Mouse (Mus musculus) stomach, embryonic 14.5 days (tissue): ENCODE measurements around the gene Pcbp4. TPM values are rescaled to one million over a fixed set of nuclear protein-coding genes. Genes with fewer than 3 reads are reported as not detected.

Source experiments
- ATAC-seq: fragments of 200-750 bp; cut with Nextera tagmentation; 2 replicates; pipeline ENCODE4 v1.8.0; 2017; ENCODE audit warnings: low read depth, moderate TSS enrichment; ENCODE audit not compliant: insufficient number of reproducible peaks, insufficient read depth, low FRiP score
- H3K27ac ChIP-seq: fragments of 300-500 bp; sonication (generic); 2 replicates; pipeline ENCODE4 v1.5.1; 2014; ENCODE audit warnings: mild to moderate bottlenecking, low read length, moderate library complexity, mixed read lengths
- H3K27me3 ChIP-seq: fragments of 300-500 bp; sonication (generic); 2 replicates; pipeline ENCODE4 v1.6.1; 2014; ENCODE audit warnings: low read length, control low read depth, mixed read lengths; ENCODE audit not compliant: control insufficient read depth, insufficient read depth
- H3K36me3 ChIP-seq: fragments of 300-500 bp; sonication (generic); 2 replicates; pipeline ENCODE4 v1.6.1; 2014; ENCODE audit warnings: mild to moderate bottlenecking, control low read depth, low read length, moderate library complexity, mixed read lengths; ENCODE audit not compliant: control insufficient read depth, insufficient read depth
- H3K4me1 ChIP-seq: fragments of 300-500 bp; sonication (generic); 2 replicates; pipeline ENCODE4 v1.6.1; 2014; ENCODE audit warnings: low read length, control low read depth, mixed read lengths; ENCODE audit not compliant: control insufficient read depth, insufficient read depth
- H3K4me2 ChIP-seq: fragments of 300-500 bp; sonication (generic); replicated peaks from 2 replicates; pipeline ENCODE4 v1.6.1; 2014; ENCODE audit warnings: low read depth, low read length, control low read depth
- H3K4me3 ChIP-seq: fragments of 300-500 bp; sonication (generic); 2 replicates; pipeline ENCODE4 v1.5.1; 2014; ENCODE audit warnings: low read depth, low read length, control low read depth
- H3K9ac ChIP-seq: fragments of 300-500 bp; sonication (generic); replicated peaks from 2 replicates; pipeline ENCODE4 v1.6.1; 2014; ENCODE audit warnings: low read depth, mild to moderate bottlenecking, control low read depth, low read length, moderate library complexity, mixed read lengths
- H3K9me3 ChIP-seq: fragments of 300-500 bp; sonication (generic); 2 replicates; pipeline ENCODE4 v1.6.1; 2016; ENCODE audit warnings: low read depth, low read length, control low read depth; ENCODE audit not compliant: control insufficient read depth
- WGBS: fragments of 180-500 bp; shearing (Covaris S2); extraction: QIAGEN DNeasy Blood & Tissue Kit; methylation state at CpG from one replicate; pipeline ENCODE4 v1.1.7; 2014; 5-methylcytosine and 5-hydroxymethylcytosine counted together
- polyA plus RNA-seq: library from polyadenylated mRNA; unstranded; fragments of >200 nt; fragmentation: Nextera tagmentation; extraction: Ambion mirVana; gene quantifications from 2 replicates; pipeline ENCODE4 v1.2.1, GENCODE M21; 2014

The Pcbp4 gene
- polyA plus RNA-seq, 1 experiment from 2014 or later, result 60.9 TPM

GRCm38 (mm10) chr9:106450661-106451060 is 2.4 kb upstream of the Pcbp4 start:
- H3K27me3 ChIP-seq, result no peaks in the 10 kb centered on the region
- no peak for ATAC-seq
- H3K9me3 ChIP-seq, result no peaks in the 10 kb centered on the region
- H3K4me1 ChIP-seq, result peaks cover 51% of the 10 kb centered on the region
- H3K4me2 ChIP-seq, result peak overlapping the region; percentile 19
- 4% methylated on average over 9 of the region's 9 CpGs for WGBS
- H3K4me3 ChIP-seq, result no peak overlapping the region
- H3K9ac ChIP-seq, result no peak overlapping the region
- peak overlapping the region; percentile 56 for H3K27ac ChIP-seq
- no peaks in the 10 kb centered on the region for H3K36me3 ChIP-seq

- ATAC-seq, result no peak
- no peaks in the 10 kb centered on the region for H3K27me3 ChIP-seq
- no peaks in the 10 kb centered on the region for H3K36me3 ChIP-seq
- 58% methylated on average over 11 of the region's 11 CpGs for WGBS
- no peak overlapping the region for H3K9ac ChIP-seq
- H3K9me3 ChIP-seq, result no peaks in the 10 kb centered on the region
- H3K4me1 ChIP-seq, result peaks cover 56% of the 10 kb centered on the region
- H3K4me2 ChIP-seq, result no peak overlapping the region
- H3K4me3 ChIP-seq, result no peak overlapping the region
- H3K27ac ChIP-seq, result peak overlapping the region; percentile 6; the same call in 1 of the 2 replicates
These were observed 1.8 kb upstream of the Pcbp4 start for GRCm38 (mm10) chr9:106451298-106451697.

GRCm38 (mm10) chr9:106451899-106452298 is 1.2 kb upstream of the Pcbp4 start:
- no peak overlapping the region for H3K4me2 ChIP-seq
- H3K4me1 ChIP-seq, result peaks cover 62% of the 10 kb centered on the region
- H3K36me3 ChIP-seq, result no peaks in the 10 kb centered on the region
- 70% methylated on average over 2 of the region's 2 CpGs for WGBS
- H3K27ac ChIP-seq, result no peak overlapping the region
- no peak overlapping the region for H3K4me3 ChIP-seq
- no peaks in the 10 kb centered on the region for H3K27me3 ChIP-seq
- ATAC-seq, result no peak
- H3K9me3 ChIP-seq, result no peaks in the 10 kb centered on the region
- no peak overlapping the region for H3K9ac ChIP-seq

GRCm38 (mm10) chr9:106452351-106452750 is 740 bp upstream of the Pcbp4 start:
- H3K4me2 ChIP-seq, result peak overlapping the region; percentile 92
- H3K4me3 ChIP-seq, result no peak overlapping the region
- H3K36me3 ChIP-seq, result no peaks in the 10 kb centered on the region
- 32% methylated on average over 6 of the region's 6 CpGs for WGBS
- no peak for ATAC-seq
- no peaks in the 10 kb centered on the region for H3K27me3 ChIP-seq
- H3K9me3 ChIP-seq, result no peaks in the 10 kb centered on the region
- peaks cover 66% of the 10 kb centered on the region for H3K4me1 ChIP-seq
- no peak overlapping the region for H3K9ac ChIP-seq
- H3K27ac ChIP-seq, result no peak overlapping the region

- Histone ChIP-seq H3K4me3 (peak overlapping the region; percentile 76), H3K36me3 (no peaks in the 10 kb centered on the region), H3K9ac (no peak overlapping the region), H3K27me3 (no peaks in the 10 kb centered on the region), H3K4me2 (peak overlapping the region; percentile 92), H3K9me3 (no peaks in the 10 kb centered on the region), H3K27ac (peak overlapping the region; percentile 80; the same call in 1 of the 2 replicates), H3K4me1 (peaks cover 66% of the 10 kb centered on the region)
- ATAC-seq, result 0 out of 2 replicates have a peak, but pooled peaks have one; percentile 1
- 5% methylated on average over 7 of the region's 7 CpGs for WGBS
These were observed 270 bp upstream of the Pcbp4 start for GRCm38 (mm10) chr9:106452821-106453220.

DNA sequence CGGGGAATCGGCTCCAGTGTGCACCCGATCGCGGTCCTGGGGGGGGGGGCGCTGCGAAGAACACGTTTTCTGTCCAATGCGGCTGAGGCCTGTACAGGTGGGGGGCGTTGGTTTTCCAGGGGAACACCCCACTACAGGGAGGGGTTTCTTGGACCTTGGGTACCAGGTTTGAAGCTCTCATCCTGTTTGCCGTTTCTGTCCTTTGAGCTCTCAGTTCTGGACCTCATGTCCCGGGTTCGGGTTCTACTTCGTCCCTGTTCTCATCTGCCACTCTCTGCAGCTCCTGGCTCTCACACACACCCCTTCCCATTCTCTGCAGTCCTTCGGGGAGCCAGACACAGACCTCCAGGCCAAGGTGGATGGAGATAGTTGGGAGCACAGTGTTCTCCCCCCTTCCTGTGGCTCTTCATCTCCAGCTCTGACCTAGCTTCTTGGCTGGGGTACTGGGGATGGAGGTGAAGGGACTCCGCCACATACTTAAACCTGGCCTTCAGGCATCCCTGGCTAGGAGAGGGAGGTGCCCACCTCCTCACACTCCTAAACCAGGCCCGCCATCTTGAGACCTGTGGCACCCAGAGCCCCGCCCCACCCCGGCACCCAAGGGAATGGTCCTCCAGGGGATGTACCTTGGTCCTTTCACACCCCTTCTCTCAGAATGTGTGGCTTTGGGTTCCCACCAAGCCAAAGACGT is 1.1 kb downstream of the Pcbp4 start:
- Histone ChIP-seq H3K9ac (peak overlapping the region; percentile 67), H3K9me3 (no peaks in the 10 kb centered on the region), H3K4me3 (peak overlapping the region; percentile 76), H3K36me3 (no peaks in the 10 kb centered on the region), H3K4me2 (peak overlapping the region; percentile 92), H3K27me3 (no peaks in the 10 kb centered on the region), H3K4me1 (peaks cover 56% of the 10 kb centered on the region), H3K27ac (peak overlapping the region; percentile 82; the same call in 1 of the 2 replicates)
- WGBS, result 2% methylated on average over 13 of the region's 20 CpGs
- ATAC-seq, result peak; percentile 7; the same call in 1 of the 2 replicates

DNA sequence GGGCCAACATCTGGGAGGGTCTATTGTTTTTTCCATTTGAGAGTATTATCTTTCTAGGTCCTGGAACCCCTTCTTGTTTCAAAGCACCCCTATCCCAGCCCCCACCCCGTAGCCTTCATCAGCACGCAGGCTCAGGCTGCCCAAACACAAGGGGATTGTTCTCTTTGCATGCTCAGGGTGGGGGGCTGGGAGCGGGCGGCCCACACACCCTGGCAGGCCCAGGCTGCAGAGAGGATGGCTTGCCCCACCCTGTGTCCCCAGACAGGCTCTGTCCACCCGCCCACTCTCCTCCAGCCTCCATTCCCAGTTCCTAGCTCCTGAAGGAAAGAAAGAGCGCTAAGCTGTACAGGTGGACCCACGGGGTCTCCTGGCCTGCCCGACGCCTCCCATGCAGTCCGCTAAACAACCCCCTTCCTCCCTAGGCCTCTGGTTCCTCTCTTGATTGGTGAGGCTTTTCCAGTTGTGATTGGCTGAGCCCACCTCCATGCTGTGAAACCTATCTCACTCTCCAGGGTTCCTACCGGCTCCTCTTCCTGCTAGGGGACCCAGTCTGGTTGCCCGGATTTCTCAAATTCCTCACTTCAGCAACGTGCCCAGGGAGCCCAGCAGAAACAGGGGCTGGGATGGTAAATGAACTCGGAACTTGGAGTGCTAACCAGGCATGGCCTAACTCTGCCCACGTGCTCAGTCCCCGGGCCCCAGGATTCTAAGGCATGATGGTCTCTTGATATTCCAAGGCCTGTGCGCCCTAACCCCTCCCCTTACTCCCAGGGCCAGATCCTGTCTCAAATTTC is 2.0 kb downstream of the Pcbp4 start:
- Histone ChIP-seq H3K9me3 (no peaks in the 10 kb centered on the region), H3K27me3 (no peaks in the 10 kb centered on the region), H3K4me3 (peak overlapping the region; percentile 76), H3K36me3 (no peaks in the 10 kb centered on the region), H3K4me2 (peak overlapping the region; percentile 92), H3K4me1 (peaks cover 48% of the 10 kb centered on the region), H3K9ac (peak overlapping the region; percentile 67), H3K27ac (peak overlapping the region; percentile 82)
- WGBS, result 4% methylated on average over 17 of the region's 17 CpGs
- ATAC-seq, result 0 out of 2 replicates have a peak, but pooled peaks have one; percentile 7

DNA sequence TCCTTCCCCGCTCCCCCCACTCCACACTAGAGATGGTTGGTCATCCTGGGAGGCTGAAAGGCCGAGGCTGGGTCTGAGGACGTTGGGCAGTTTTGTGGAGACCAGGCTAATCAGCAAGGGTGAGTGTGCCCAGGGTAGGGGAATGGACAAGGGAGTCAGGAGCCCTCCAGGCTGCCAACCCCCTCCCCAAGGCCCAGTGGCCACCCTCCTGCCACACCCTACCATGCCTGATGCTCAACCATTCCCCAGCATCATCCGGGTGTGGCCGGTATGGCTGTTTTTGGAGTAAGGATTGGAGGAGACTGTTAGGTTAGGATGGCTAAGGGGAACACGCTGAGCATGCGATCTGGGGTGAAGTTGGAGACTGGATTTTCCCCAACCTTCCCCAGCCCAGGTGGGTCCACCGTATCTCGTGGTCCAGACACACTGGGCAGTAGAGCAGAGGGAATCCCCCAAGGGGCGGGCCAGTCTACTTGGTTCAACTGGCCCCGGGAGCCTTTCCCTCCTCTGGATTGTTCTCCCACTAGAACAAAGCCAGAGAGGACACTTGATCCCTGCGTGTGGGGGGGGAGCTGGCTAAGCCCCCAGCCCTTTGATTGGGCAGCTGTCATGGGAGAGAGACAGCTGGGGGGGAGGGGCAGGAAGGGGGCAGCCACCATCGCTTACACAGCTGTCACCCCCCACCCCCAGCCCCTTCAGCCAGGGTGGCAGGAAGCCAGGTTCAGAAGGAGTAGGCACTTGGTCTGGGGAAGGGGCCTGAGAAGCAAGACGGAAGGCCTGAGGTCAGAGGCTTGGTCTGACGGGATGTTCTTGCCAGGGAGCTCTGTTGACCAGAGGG is 3.5 kb downstream of the Pcbp4 start:
- WGBS, result 31% methylated on average over 15 of the region's 15 CpGs
- peak overlapping the region; percentile 92 for H3K4me2 ChIP-seq
- 0 out of 2 replicates have a peak overlapping the region, but pooled peaks have one; percentile 1 for H3K4me3 ChIP-seq
- no peak for ATAC-seq
- H3K36me3 ChIP-seq, result peaks cover 3% of the 10 kb centered on the region; the same call in 1 of the 2 replicates
- H3K9me3 ChIP-seq, result no peaks in the 10 kb centered on the region
- 0 out of 2 replicates have a peak overlapping the region, but pooled peaks have one; percentile 67 for H3K9ac ChIP-seq
- H3K4me1 ChIP-seq, result peaks cover 36% of the 10 kb centered on the region
- H3K27me3 ChIP-seq, result no peaks in the 10 kb centered on the region
- peak overlapping the region; percentile 44; the same call in 1 of the 2 replicates for H3K27ac ChIP-seq
